Mouse (Mus musculus): ENCODE data around the gene Nfatc2. TPM values are rescaled to one million over a fixed set of nuclear protein-coding genes. Genes with fewer than 3 reads are reported as not detected.
A peak's percentile ranks its signal among the peaks of the same experiment; 100 is the strongest.

The Nfatc2 gene
- polyA plus RNA-seq, 1 experiment from 2014 or later: 3.2 TPM

GRCm38 (mm10) chr2:168583084-168583483, 18.4 kb downstream of the Nfatc2 start:
- Histone ChIP-seq H3K4me1 (peaks cover 64% of the 10 kb centered on the region), H3K27ac (peak overlapping the region; percentile 70), H3K4me3 (no peak overlapping the region), H3K36me3 (no peaks in the 10 kb centered on the region), H3K27me3 (ENCODE audit: low read depth, poor library complexity, severe bottlenecking) (peaks cover 29% of the 10 kb centered on the region), H3K9me3 (replicated peaks) (no peaks in the 10 kb centered on the region)
- DNase-seq (ENCODE audit: low spot score): no peak
- 82% methylated on average over 5 of the region's 5 CpGs for WGBS

GRCm38 (mm10) chr2:168581207-168581854, 20.1 kb downstream of the Nfatc2 start:
- no peaks in the 10 kb centered on the region for H3K9me3 ChIP-seq (replicated peaks)
- 42% methylated on average over 6 of the region's 6 CpGs for WGBS
- H3K27ac ChIP-seq: peak overlapping the region; percentile 70
- H3K36me3 ChIP-seq: no peaks in the 10 kb centered on the region
- peaks cover 19% of the 10 kb centered on the region for H3K27me3 ChIP-seq (ENCODE audit: low read depth, poor library complexity, severe bottlenecking)
- H3K4me1 ChIP-seq: peaks cover 68% of the 10 kb centered on the region
- no peak for DNase-seq (ENCODE audit: low spot score)
- peak overlapping the region; percentile 8; the same call in 1 of the 2 replicates for H3K4me3 ChIP-seq

- H3K27me3 ChIP-seq (ENCODE audit: low read depth, poor library complexity, severe bottlenecking): peaks cover 19% of the 10 kb centered on the region
These were observed 21.1 kb downstream of the Nfatc2 start for GRCm38 (mm10) chr2:168580295-168580915.

GRCm38 (mm10) chr2:168579601-168580130, 21.8 kb downstream of the Nfatc2 start:
- Histone ChIP-seq H3K36me3 (no peaks in the 10 kb centered on the region), H3K27me3 (ENCODE audit: low read depth, poor library complexity, severe bottlenecking) (peaks cover 19% of the 10 kb centered on the region), H3K4me3 (no peak overlapping the region), H3K9me3 (replicated peaks) (no peaks in the 10 kb centered on the region), H3K27ac (peak overlapping the region; percentile 70), H3K4me1 (peaks cover 81% of the 10 kb centered on the region)
- 74% methylated on average over 15 of the region's 15 CpGs for WGBS
- no peak for DNase-seq (ENCODE audit: low spot score)

More at GRCm38 (mm10) chr2:168580295-168580915, 21.1 kb downstream of the Nfatc2 start:
- 52% methylated on average over 22 of the region's 22 CpGs for WGBS
- Histone ChIP-seq H3K4me1 (peaks cover 77% of the 10 kb centered on the region), H3K4me3 (peak overlapping the region; percentile 8; the same call in 1 of the 2 replicates), H3K36me3 (no peaks in the 10 kb centered on the region), H3K9me3 (replicated peaks) (no peaks in the 10 kb centered on the region), H3K27ac (peak overlapping the region; percentile 70)
- DNase-seq (ENCODE audit: low spot score): no peak

- no peak for DNase-seq (ENCODE audit: low spot score)
- Histone ChIP-seq H3K4me3 (no peak overlapping the region), H3K27me3 (ENCODE audit: low read depth, poor library complexity, severe bottlenecking) (peaks cover 19% of the 10 kb centered on the region), H3K36me3 (no peaks in the 10 kb centered on the region), H3K9me3 (replicated peaks) (no peaks in the 10 kb centered on the region), H3K27ac (0 out of 2 replicates have a peak overlapping the region, but pooled peaks have one; percentile 30), H3K4me1 (peaks cover 79% of the 10 kb centered on the region)
- 92% methylated on average over 3 of the region's 3 CpGs for WGBS
These were observed 22.3 kb downstream of the Nfatc2 start for GRCm38 (mm10) chr2:168579109-168579508.

GRCm38 (mm10) chr2:168578132-168578531, 23.3 kb downstream of the Nfatc2 start:
- no peak overlapping the region for H3K4me3 ChIP-seq
- peak overlapping the region; percentile 37; the same call in 1 of the 2 replicates for H3K27ac ChIP-seq
- 62% methylated on average over 9 of the region's 9 CpGs for WGBS
- H3K4me1 ChIP-seq: peaks cover 71% of the 10 kb centered on the region
- H3K36me3 ChIP-seq: no peaks in the 10 kb centered on the region
- H3K27me3 ChIP-seq (ENCODE audit: low read depth, poor library complexity, severe bottlenecking): peaks cover 19% of the 10 kb centered on the region
- no peak for DNase-seq (ENCODE audit: low spot score)
- no peaks in the 10 kb centered on the region for H3K9me3 ChIP-seq (replicated peaks)

GRCm38 (mm10) chr2:168577381-168577780, 24.1 kb downstream of the Nfatc2 start:
- H3K4me3 ChIP-seq: no peak overlapping the region
- H3K27me3 ChIP-seq (ENCODE audit: low read depth, poor library complexity, severe bottlenecking): peaks cover 19% of the 10 kb centered on the region
- H3K9me3 ChIP-seq (replicated peaks): no peaks in the 10 kb centered on the region
- WGBS: 47% methylated on average over 7 of the region's 7 CpGs
- H3K27ac ChIP-seq: peak overlapping the region; percentile 37; the same call in 1 of the 2 replicates
- no peak for DNase-seq (ENCODE audit: low spot score)
- peaks cover 71% of the 10 kb centered on the region for H3K4me1 ChIP-seq
- H3K36me3 ChIP-seq: no peaks in the 10 kb centered on the region

- H3K36me3 ChIP-seq: peaks cover 5% of the 10 kb centered on the region; the same call in 1 of the 2 replicates
- DNase-seq (ENCODE audit: low spot score): no peak
- H3K27me3 ChIP-seq (ENCODE audit: low read depth, poor library complexity, severe bottlenecking): peaks cover 19% of the 10 kb centered on the region
- no peak overlapping the region for H3K4me3 ChIP-seq
- 83% methylated on average over 5 of the region's 5 CpGs for WGBS
- no peaks in the 10 kb centered on the region for H3K9me3 ChIP-seq (replicated peaks)
- peak overlapping the region; percentile 16; the same call in 1 of the 2 replicates for H3K27ac ChIP-seq
- H3K4me1 ChIP-seq: peaks cover 59% of the 10 kb centered on the region
These were observed 25.6 kb downstream of the Nfatc2 start for GRCm38 (mm10) chr2:168575834-168576233.

- WGBS: 62% methylated on average over 10 of the region's 10 CpGs
- Histone ChIP-seq H3K27ac (peak overlapping the region; percentile 16; the same call in 1 of the 2 replicates), H3K9me3 (replicated peaks) (no peaks in the 10 kb centered on the region), H3K4me3 (no peak overlapping the region), H3K4me1 (peaks cover 50% of the 10 kb centered on the region), H3K27me3 (ENCODE audit: low read depth, poor library complexity, severe bottlenecking) (peaks cover 18% of the 10 kb centered on the region), H3K36me3 (peaks cover 9% of the 10 kb centered on the region; the same call in 1 of the 2 replicates)
- no peak for DNase-seq (ENCODE audit: low spot score)
These were observed 26.5 kb downstream of the Nfatc2 start for GRCm38 (mm10) chr2:168574934-168575333.

GRCm38 (mm10) chr2:168573866-168574265, 27.6 kb downstream of the Nfatc2 start:
- Histone ChIP-seq H3K36me3 (peaks cover 9% of the 10 kb centered on the region; the same call in 1 of the 2 replicates), H3K27ac (peak overlapping the region; percentile 21; the same call in 1 of the 2 replicates), H3K27me3 (ENCODE audit: low read depth, poor library complexity, severe bottlenecking) (peaks cover 9% of the 10 kb centered on the region), H3K4me3 (no peak overlapping the region), H3K9me3 (replicated peaks) (no peaks in the 10 kb centered on the region), H3K4me1 (peaks cover 43% of the 10 kb centered on the region)
- DNase-seq (ENCODE audit: low spot score): no peak
- 81% methylated on average over 3 of the region's 3 CpGs for WGBS

GRCm38 (mm10) chr2:168571241-168571640, 30.2 kb downstream of the Nfatc2 start:
- Histone ChIP-seq H3K9me3 (replicated peaks) (no peaks in the 10 kb centered on the region), H3K27me3 (ENCODE audit: low read depth, poor library complexity, severe bottlenecking) (no peaks in the 10 kb centered on the region), H3K4me1 (peaks cover 24% of the 10 kb centered on the region), H3K36me3 (peaks cover 9% of the 10 kb centered on the region; the same call in 1 of the 2 replicates), H3K4me3 (no peak overlapping the region), H3K27ac (no peak overlapping the region)
- DNase-seq (ENCODE audit: low spot score): no peak
- 96% methylated on average over 32 of the region's 32 CpGs for WGBS

- Histone ChIP-seq H3K4me3 (no peak overlapping the region), H3K4me1 (peaks cover 24% of the 10 kb centered on the region), H3K27me3 (ENCODE audit: low read depth, poor library complexity, severe bottlenecking) (peaks cover 25% of the 10 kb centered on the region; the same call in 1 of the 2 replicates), H3K9me3 (replicated peaks) (no peaks in the 10 kb centered on the region), H3K27ac (no peak overlapping the region), H3K36me3 (peaks cover 3% of the 10 kb centered on the region; the same call in 1 of the 2 replicates)
- no peak for DNase-seq (ENCODE audit: low spot score)
- WGBS: 89% methylated on average over 19 of the region's 19 CpGs
These were observed 35.8 kb downstream of the Nfatc2 start for GRCm38 (mm10) chr2:168565538-168566253.

Measured in limb, embryonic 10.5 days (tissue).